Mouse (Mus musculus): ENCODE data around the gene Evi2b. TPM values are rescaled to one million over a fixed set of nuclear protein-coding genes. Genes with fewer than 3 reads are reported as not detected.

Evi2b gene
- total RNA-seq, 2 experiments from 2014 or later, result 207 to 1,009 TPM

DNA sequence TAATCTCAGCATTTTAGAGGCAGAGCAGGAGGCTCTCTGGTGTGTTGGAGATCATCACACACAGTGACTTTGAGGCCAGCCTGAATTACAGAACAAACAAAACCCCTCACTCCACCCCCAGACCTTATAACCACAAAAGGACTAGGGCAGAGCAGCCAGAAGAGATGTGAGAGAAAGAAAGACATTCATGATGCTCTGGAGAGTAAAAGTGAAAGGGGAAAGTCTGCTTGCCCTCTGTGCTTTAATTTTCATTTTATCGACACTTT, 681 bp upstream of the Evi2b start:
- no peak for ATAC-seq (ENCODE audit: poor library complexity, severe bottlenecking)

DNA sequence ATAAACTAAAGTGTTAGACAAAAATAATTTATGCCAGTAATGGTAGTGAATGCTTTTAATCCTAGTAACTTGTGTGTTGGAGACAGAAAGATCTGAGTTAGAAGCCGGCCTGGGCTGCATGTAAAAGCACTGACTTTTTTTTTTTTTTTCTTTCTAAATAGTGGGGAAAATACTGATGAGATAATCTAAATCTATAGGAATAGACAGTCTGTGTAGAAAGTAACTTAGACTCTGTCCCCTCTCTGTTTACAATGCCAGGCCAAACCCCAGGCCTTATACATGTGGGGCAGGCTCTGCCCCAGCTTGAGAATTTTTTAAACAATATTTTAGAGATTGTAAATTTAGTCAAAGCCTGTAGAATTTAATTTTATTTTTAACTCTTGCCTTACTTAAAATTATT, 618 bp downstream of the Evi2b start:
- no peak for ATAC-seq (ENCODE audit: poor library complexity, severe bottlenecking)

DNA sequence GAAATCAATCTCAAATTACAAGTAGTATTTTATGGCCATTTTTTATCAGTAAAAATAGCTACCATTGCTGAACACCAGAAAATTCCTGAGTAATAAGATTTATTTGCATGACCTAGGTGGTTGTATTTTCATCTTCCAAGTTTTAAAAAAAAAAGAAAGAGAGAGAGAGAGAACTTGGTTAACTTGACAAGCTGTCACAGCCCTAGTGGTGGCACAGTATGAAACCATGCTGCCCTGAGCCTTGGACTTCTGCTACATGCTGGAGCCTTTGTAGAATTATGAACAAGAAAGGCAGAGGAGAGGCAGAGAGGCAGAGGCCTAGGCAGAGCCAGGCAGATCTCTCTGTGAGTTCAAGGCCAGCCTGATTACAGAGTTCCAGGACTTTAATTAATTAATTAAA, 1.6 kb downstream of the Evi2b start:
- ATAC-seq (ENCODE audit: poor library complexity, severe bottlenecking), result 0 out of 2 replicates have a peak, but pooled peaks have one; percentile 19

- no peak for ATAC-seq (ENCODE audit: poor library complexity, severe bottlenecking)
Measured at GRCm38 (mm10) chr11:79520772-79521171, 2.8 kb downstream of the Evi2b start.

DNA sequence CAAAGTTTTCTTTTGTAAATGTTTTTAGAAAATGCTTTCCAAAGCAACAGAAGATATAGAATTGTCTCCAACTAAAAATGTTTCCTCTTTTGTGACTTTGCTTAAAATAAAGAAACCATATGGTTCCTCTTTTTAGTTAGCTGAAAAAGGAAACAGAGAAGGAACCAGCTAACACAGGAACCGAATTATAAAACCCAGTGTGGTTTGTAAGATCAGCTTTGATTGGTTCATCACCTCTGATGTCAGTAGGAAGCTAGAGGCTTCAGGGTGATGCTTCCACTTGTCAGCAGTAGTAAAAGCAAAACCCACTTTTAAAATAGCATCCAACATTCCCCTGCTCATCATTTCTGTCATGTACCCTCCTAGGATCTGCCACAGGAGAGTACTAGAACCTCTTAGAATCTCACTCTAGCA, 3.7 kb downstream of the Evi2b start:
- peak; percentile 90 for ATAC-seq (ENCODE audit: poor library complexity, severe bottlenecking)

DNA sequence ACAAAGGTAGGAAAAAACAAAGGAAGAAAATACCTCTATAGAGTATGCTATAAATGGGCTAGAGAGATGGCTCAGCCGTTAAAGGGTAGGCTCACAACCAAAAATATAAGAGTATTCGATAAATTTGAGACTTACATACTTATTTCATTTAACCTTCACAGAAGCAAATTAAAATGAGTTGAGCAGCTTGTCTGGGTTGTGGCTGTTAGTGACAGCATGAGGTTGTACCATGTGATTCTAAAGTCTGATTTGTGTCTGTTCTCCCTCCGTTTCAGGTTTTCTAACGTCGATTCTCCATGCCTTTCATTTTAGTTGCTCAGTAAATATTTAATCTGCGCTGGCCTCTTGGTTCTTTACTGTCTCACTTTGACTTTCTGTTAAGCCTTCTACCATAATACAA, 4.3 kb downstream of the Evi2b start:
- no peak for ATAC-seq (ENCODE audit: poor library complexity, severe bottlenecking)

- no peak for ATAC-seq (ENCODE audit: poor library complexity, severe bottlenecking)
Measured at GRCm38 (mm10) chr11:79515798-79516197, 7.8 kb downstream of the Evi2b start.

DNA sequence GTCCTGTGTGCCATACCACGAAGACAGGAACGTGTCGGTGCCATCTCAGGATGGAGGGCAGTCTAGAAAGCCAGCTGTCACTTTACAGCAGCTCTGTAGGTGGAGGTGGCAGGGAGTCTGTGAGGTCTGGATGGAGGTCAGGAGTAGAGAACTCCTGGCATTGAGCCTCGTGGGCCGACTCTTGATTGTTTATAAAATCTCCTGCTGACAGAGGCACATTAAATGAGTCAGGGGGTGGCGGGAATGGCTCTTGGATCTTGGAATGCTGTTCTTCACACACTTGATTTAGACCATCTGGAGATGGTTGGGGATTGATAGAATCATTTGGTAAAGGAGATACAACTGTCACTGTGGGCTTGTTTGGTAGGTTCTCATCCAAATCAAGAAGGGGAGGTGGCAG, 8.2 kb downstream of the Evi2b start:
- no peak for ATAC-seq (ENCODE audit: poor library complexity, severe bottlenecking)

GRCm38 (mm10) chr11:79511970-79512369, 11.6 kb downstream of the Evi2b start:
- ATAC-seq (ENCODE audit: poor library complexity, severe bottlenecking), result no peak

DNA sequence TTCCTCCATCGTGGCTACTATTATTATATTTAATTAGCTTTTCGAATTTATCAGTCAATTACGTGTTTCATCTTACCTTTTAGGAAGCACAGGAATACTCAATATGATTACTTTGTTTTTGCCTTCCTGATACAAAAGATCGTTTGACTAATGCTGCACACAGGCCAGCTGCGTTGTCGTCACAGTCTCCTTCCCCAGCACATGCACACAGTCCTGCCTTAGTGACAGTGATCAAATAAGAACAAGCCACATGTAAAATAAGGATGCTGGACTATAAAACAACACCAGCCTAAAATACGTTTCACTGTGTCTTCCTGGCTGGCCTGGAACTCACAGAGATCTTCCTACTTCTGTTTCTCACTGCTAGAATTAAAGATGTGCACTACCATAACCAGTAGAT, 19.1 kb downstream of the Evi2b start:
- no peak for ATAC-seq (ENCODE audit: poor library complexity, severe bottlenecking)

DNA sequence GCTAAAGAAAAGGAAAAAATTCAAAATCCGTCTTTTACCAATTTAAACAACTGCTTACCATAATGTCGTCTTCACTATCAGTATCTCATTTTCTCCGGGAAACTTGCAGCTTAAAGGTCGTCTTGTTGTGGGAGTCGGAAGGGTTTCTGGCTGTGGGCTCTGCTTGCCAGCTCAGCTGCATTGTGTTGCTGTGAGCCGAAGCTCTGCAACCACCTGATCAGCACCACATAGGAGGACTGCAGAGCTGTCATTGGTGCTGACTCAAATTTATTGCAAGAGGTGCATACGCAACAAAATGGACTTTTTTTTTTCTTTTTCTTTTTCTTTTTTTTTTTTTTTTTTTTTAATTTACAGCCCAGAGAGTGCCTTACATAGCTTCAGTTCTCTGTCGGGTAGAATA, 19.7 kb downstream of the Evi2b start, which contains the start of gene Omg:
Gene Omg, minus strand, starts transcription at position 240 of the 400 bp plus-strand sequence.
- ATAC-seq (ENCODE audit: poor library complexity, severe bottlenecking), result no peak

DNA sequence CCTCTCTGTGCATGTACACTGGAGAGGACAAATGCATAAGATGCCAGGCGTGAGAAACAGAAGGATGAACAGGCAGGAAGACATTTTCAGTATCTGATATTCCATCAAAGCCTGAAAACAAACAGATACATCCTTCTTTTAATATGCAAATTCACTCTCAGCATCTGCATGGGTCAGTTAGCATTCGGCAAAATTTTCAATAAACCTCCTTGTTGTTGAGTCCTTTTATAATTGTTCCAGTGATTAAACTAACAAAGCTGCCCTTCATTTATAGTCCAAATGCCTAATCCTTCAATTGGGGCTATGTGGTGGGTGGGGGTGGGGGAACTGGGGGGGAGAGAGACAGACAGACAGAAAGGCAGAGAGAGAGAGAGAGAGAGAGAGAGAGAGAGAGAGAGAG, 20.6 kb downstream of the Evi2b start:
- ATAC-seq (ENCODE audit: poor library complexity, severe bottlenecking), result no peak

- no peak for ATAC-seq (ENCODE audit: poor library complexity, severe bottlenecking)
Measured at GRCm38 (mm10) chr11:79494976-79495800, 28.4 kb downstream of the Evi2b start.

DNA sequence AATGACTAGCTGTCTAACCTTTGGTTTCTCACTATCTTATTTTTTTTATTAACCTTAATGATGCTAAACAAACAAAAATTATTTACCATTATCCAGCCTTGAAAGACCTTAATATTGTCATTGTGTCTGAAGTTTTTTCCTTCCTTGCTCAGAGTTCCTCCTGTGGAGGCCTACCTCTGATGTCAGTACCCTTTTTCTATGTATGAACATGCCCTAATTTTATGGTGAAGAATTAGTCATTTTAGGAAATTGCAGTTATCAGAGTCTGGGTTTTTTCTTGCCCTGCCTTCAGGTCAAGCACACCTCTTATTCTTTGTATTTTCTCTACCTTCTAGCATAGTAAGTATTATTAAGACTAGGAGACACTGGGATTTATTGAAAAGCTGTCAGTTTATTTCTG, 38.8 kb downstream of the Evi2b start:
- ATAC-seq (ENCODE audit: poor library complexity, severe bottlenecking), result no peak

- no peak for ATAC-seq (ENCODE audit: poor library complexity, severe bottlenecking)
Measured at GRCm38 (mm10) chr11:79483876-79484528, 39.6 kb downstream of the Evi2b start.

- ATAC-seq (ENCODE audit: poor library complexity, severe bottlenecking), result no peak
Measured at GRCm38 (mm10) chr11:79483392-79483791, 40.2 kb downstream of the Evi2b start.

GRCm38 (mm10) chr11:79468097-79468496, 55.5 kb downstream of the Evi2b start:
- no peak for ATAC-seq (ENCODE audit: poor library complexity, severe bottlenecking)

Other genes starting within 250 kb of the Evi2b start
- not detected in 2 replicates for gene Gm9964, start 226.9 kb downstream of the Evi2b start, total RNA-seq (2015)
- gene Gm9964, start 226.9 kb downstream of the Evi2b start, total RNA-seq (2017), result not detected in 2 replicates
- gene Nf1, start 184.1 kb downstream of the Evi2b start, total RNA-seq (2015), result 16.5 and 18.7 TPM in 2 replicates
- gene Nf1, start 184.1 kb downstream of the Evi2b start, total RNA-seq (2017), result 9.9 and 15.7 TPM in 2 replicates
- gene Omg, start 19.7 kb downstream of the Evi2b start, total RNA-seq (2015), result 2.8 and 3.4 TPM in 2 replicates
- gene Omg, start 19.7 kb downstream of the Evi2b start, total RNA-seq (2017), result 0.37 and 1.1 TPM in 2 replicates
- 115 and 116 TPM in 2 replicates for gene Evi2, start 6.8 kb upstream of the Evi2b start, total RNA-seq (2015)
- gene Evi2, start 6.8 kb upstream of the Evi2b start, total RNA-seq (2017), result 21.3 and 21.8 TPM in 2 replicates
- gene Evi2a, start 6.8 kb upstream of the Evi2b start, total RNA-seq (2015), result 248 and 296 TPM in 2 replicates
- 242 and 257 TPM in 2 replicates for gene Evi2a, start 6.8 kb upstream of the Evi2b start, total RNA-seq (2017)
- gene Rab11fip4, start 67.5 kb upstream of the Evi2b start, total RNA-seq (2015), result 3.7 and 4.9 TPM in 2 replicates
- gene Rab11fip4, start 67.5 kb upstream of the Evi2b start, total RNA-seq (2017), result 13.3 and 17.8 TPM in 2 replicates